Comparison of ENCODE assay signal across 19 mouse cellular contexts in genomic region chr2:4784012-4784411, GRCm38 (mm10).
DNase-seq lines count a peak whose midpoint lies in the region; ATAC-seq and TF ChIP-seq lines count a peak whose summit lies in the region.
"Had no signal": no experiment of that assay in that cellular context is flagged by ENCODE, and none has a peak within 500 bp of the region (broad histone marks: within the 10 kb centered on the region; RNA-seq: fewer than 3 reads in every experiment).

No protein-coding gene starts in this region.

- peaks cover 3 to 31% of the 10 kb centered on the region in 2 experiments; a peak in 3 of 4 replicates for H3K4me1 ChIP-seq in CH12.LX (ENCODE audit: control insufficient read depth in 1 of 2, insufficient read depth in 2 of 2)
- H3K4me1 ChIP-seq: embryonic facial prominence, embryonic 12.5 days; limb, embryonic 13.5 days; liver, embryonic 13.5 days had no signal

- H3K4me3 ChIP-seq in CH12.LX (replicated peaks in 1 of 3; ENCODE audit: low read depth in 2 of 3, low read length in 2 of 3, poor library complexity in 1 of 3), result no peak overlapping the region
- H3K4me3 ChIP-seq: embryonic facial prominence, embryonic 12.5 days; hindbrain, embryonic 10.5 days; limb, embryonic 13.5 days; liver, embryonic 13.5 days had no signal

- no peak overlapping the region for H3K4me2 ChIP-seq in CH12.LX (ENCODE audit: insufficient read depth, low read depth, poor library complexity, severe bottlenecking)
- H3K4me2 ChIP-seq: embryonic facial prominence, embryonic 12.5 days; limb, embryonic 13.5 days; liver, embryonic 13.5 days; lung, embryonic 14.5 days had no signal

- TF ChIP-seq CTCF in CH12.LX (conservative IDR thresholded peaks at IDR 0.05 in 1 of 2, IDR thresholded peaks at IDR 0.05 in 1 of 2; ENCODE audit: low read depth in 2 of 2, low read length in 2 of 2), result no peak

- in situ Hi-C loops in CH12.LX (cut with MboI; ENCODE audit: low pct_ligation_motif_present, low pct_unique_long_range_greater_than_20kb, low sequenced_read_pairs), result no loop called here

- TF ChIP-seq RAD21 in CH12.LX (IDR thresholded peaks at IDR 0.05; ENCODE audit: low read depth, low read length), result no peak

- ATAC-seq in megakaryocyte, adult 5-6 weeks (ENCODE audit: poor library complexity, severe bottlenecking), result peak; percentile 87
- ATAC-seq in erythroblast, adult 5-6 weeks (replicated peaks; ENCODE audit: low FRiP score, poor library complexity, severe bottlenecking), result no peak
- ATAC-seq in megakaryocyte-erythroid progenitor cell, adult 5-6 weeks (replicated peaks; ENCODE audit: low FRiP score, low TSS enrichment, poor library complexity, severe bottlenecking), result no peak
- ATAC-seq: forebrain, embryonic 14.5 days; hindbrain, postnatal 0 days; intestine, postnatal 0 days had no signal

- H3K36me3 ChIP-seq in CH12.LX (replicated peaks in 1 of 2; ENCODE audit: control insufficient read depth in 1 of 2, insufficient read depth in 1 of 2, low read length in 1 of 2), result no peaks in the 10 kb centered on the region
- H3K36me3 ChIP-seq: embryonic facial prominence, embryonic 12.5 days; hindbrain, embryonic 10.5 days; limb, embryonic 13.5 days; liver, embryonic 13.5 days had no signal

- H3K9me3 ChIP-seq in CH12.LX (replicated peaks; ENCODE audit: low read length), result no peaks in the 10 kb centered on the region
- H3K9me3 ChIP-seq: embryonic facial prominence, embryonic 12.5 days; hindbrain, embryonic 10.5 days; limb, embryonic 13.5 days; liver, embryonic 13.5 days had no signal

- H3K27me3 ChIP-seq in CH12.LX (replicated peaks), result no peaks in the 10 kb centered on the region
- H3K27me3 ChIP-seq: embryonic facial prominence, embryonic 12.5 days; limb, embryonic 13.5 days; liver, embryonic 13.5 days had no signal

- TF ChIP-seq EP300 in CH12.LX (IDR thresholded peaks at IDR 0.05; ENCODE audit: low read length), result peak; percentile 63

- DNase-seq in heart, adult 11 months, result peak; percentile 72
- no peak for DNase-seq in heart, postnatal 10 days
- peak; percentile 53 for DNase-seq in CH12.LX (ENCODE audit: extremely low read depth)
- DNase-seq in adrenal gland, postnatal 25 days, result peak; percentile 39
- DNase-seq in retina, postnatal 1 day, result no peak
- DNase-seq: B cell, adult 2 months; cerebellum, adult 9-10 months; liver, embryonic 13.5 days; lung, embryonic 14.5 days; thymus, postnatal 14 days had no signal

- H3K9ac ChIP-seq in CH12.LX (ENCODE audit: insufficient read depth, low read depth), result no peak overlapping the region
- H3K9ac ChIP-seq: embryonic facial prominence, embryonic 12.5 days; limb, embryonic 13.5 days; liver, embryonic 13.5 days; lung, embryonic 14.5 days had no signal

- no peak for TF ChIP-seq POLR2A in CH12.LX (IDR thresholded peaks at IDR 0.05; ENCODE audit: low read depth, low read length)

- dilution Hi-C loops in CH12.LX (cut with MboI; ENCODE audit: extremely low pct_ligation_motif_present, extremely low pct_unique_long_range_greater_than_20kb, low sequenced_read_pairs), result no loop called here

- H3K79me2 ChIP-seq in CH12.LX (replicated peaks; ENCODE audit: control insufficient read depth, extremely low read depth, insufficient read depth, poor library complexity, severe bottlenecking), result no peaks in the 10 kb centered on the region

- H3K27ac ChIP-seq in CH12.LX (ENCODE audit: insufficient read depth, low read depth), result no peak overlapping the region
- H3K27ac ChIP-seq: embryonic facial prominence, embryonic 12.5 days; hindbrain, embryonic 10.5 days; hindbrain, postnatal 0 days; limb, embryonic 13.5 days; liver, embryonic 13.5 days had no signal

- intact Hi-C loops in heart, postnatal 10 days (cut with DNase I), result no loop called here

TF ChIP-seq in CH12.LX, 34 proteins besides CTCF, POLR2A, EP300 and RAD21:
- peak; percentile 55 for TF ChIP-seq BHLHE40 (IDR thresholded peaks at IDR 0.05; ENCODE audit: low read depth, low read length)
- 0 out of 2 replicates have a peak, but pooled peaks have one; percentile 10 for TF ChIP-seq IRF4 (IDR thresholded peaks at IDR 0.05; ENCODE audit: low read depth, low read length)
- peak; percentile 24; the same call in 1 of the 2 replicates for TF ChIP-seq ETS1 (conservative IDR thresholded peaks at IDR 0.05; ENCODE audit: low read depth, low read length)
- no peak for TF ChIP-seq JUND (conservative IDR thresholded peaks at IDR 0.05; ENCODE audit: low read depth, low read length)
- TF ChIP-seq MEF2A (IDR thresholded peaks at IDR 0.05; ENCODE audit: borderline replicate concordance, low read depth, low read length), result 0 out of 2 replicates have a peak, but pooled peaks have one; percentile 28
- no peak for TF ChIP-seq CHD2 (IDR thresholded peaks at IDR 0.05; ENCODE audit: low read length)
- TF ChIP-seq ZNF384 (IDR thresholded peaks at IDR 0.05; ENCODE audit: low read depth, low read length), result peak; percentile 77

Comparison
In these comparisons a context has a peak if more than half of its experiments do, and no peak if none do; other contexts are left out.
1. DNase-seq: peak in heart, adult 11 months (single experiment), CH12.LX (single experiment) and adrenal gland, postnatal 25 days (single experiment); none in heart, postnatal 10 days (0 of 2) and retina, postnatal 1 day (single experiment).